ENCODE assay signal across 10 mouse cellular contexts in genomic region chr15:99127851-99128522, GRCm38 (mm10). TPM values are rescaled to one million over a fixed set of nuclear protein-coding genes. Genes with fewer than 3 reads are reported as not detected.
DNase-seq lines count a peak whose midpoint lies in the region; ATAC-seq and TF ChIP-seq lines count a peak whose summit lies in the region.
"Had no signal": no experiment of that assay in that cellular context is flagged by ENCODE, and none has a peak within 500 bp of the region (broad histone marks: within the 10 kb centered on the region; RNA-seq: fewer than 3 reads in every experiment).

No protein-coding gene starts in this region.

- H3K27ac ChIP-seq in heart, embryonic 14.5 days (replicated peaks in 1 of 2; ENCODE audit: control insufficient read depth in 1 of 2, insufficient read depth in 1 of 2, low read depth in 2 of 2, low read length in 2 of 2), result no peak overlapping the region
- H3K27ac ChIP-seq in embryonic facial prominence, embryonic 14.5 days (replicated peaks; ENCODE audit: low read depth, low read length), result 0 out of 2 replicates have a peak overlapping the region, but pooled peaks have one; percentile 93
- H3K27ac ChIP-seq in intestine, postnatal 0 days (ENCODE audit: low read depth, low read length), result no peak overlapping the region
- H3K27ac ChIP-seq in midbrain, postnatal 0 days (ENCODE audit: low read depth, low read length), result no peak overlapping the region

- peak overlapping the region; percentile 66 for H3K4me2 ChIP-seq in heart, embryonic 14.5 days (ENCODE audit: low read length)
- peak overlapping the region; percentile 77 for H3K4me2 ChIP-seq in embryonic facial prominence, embryonic 14.5 days (ENCODE audit: low read depth, low read length)
- H3K4me2 ChIP-seq in intestine, postnatal 0 days (replicated peaks; ENCODE audit: low read depth), result peak overlapping the region; percentile 90; the same call in 1 of the 2 replicates
- H3K4me2 ChIP-seq in midbrain, postnatal 0 days (ENCODE audit: low read depth, low read length, poor library complexity, severe bottlenecking), result peak overlapping the region; percentile 88

- WGBS in heart, embryonic 14.5 days, result 65% methylated on average over 6 of the region's 6 CpGs
- WGBS in embryonic facial prominence, embryonic 14.5 days, result 65% methylated on average over 6 of the region's 6 CpGs
- 61% methylated on average over 6 of the region's 6 CpGs for WGBS in intestine, postnatal 0 days
- 61% methylated on average over 6 of the region's 6 CpGs for WGBS in midbrain, postnatal 0 days

- H3K4me3 ChIP-seq in heart, embryonic 14.5 days (ENCODE audit: control insufficient read depth in 1 of 2, insufficient read depth in 1 of 2, low read depth in 1 of 2, low read length in 2 of 2), result peak overlapping the region in 1 of 2 experiments; percentile 63; a peak in 3 of 4 replicates
- H3K4me3 ChIP-seq in embryonic facial prominence, embryonic 14.5 days (ENCODE audit: low read depth, low read length), result peak overlapping the region; percentile 79
- peak overlapping the region; percentile 89; the same call in 1 of the 2 replicates for H3K4me3 ChIP-seq in intestine, postnatal 0 days (ENCODE audit: low read depth, low read length)
- peak overlapping the region; percentile 84 for H3K4me3 ChIP-seq in midbrain, postnatal 0 days (ENCODE audit: low read depth, low read length)

- no peak for DNase-seq in heart, adult 8-10 months (ENCODE audit: low spot score)
- DNase-seq in embryonic facial prominence, embryonic 14.5 days (ENCODE audit: low spot score), result no peak
- no peak for DNase-seq in midbrain, postnatal 0 days (ENCODE audit: low spot score)
- DNase-seq in urinary bladder, postnatal 14 days (ENCODE audit: low spot score), result no peak
- DNase-seq in right cerebral cortex, postnatal 14 days, result no peak
- DNase-seq: adrenal gland, postnatal 25 days had no signal

- H3K4me1 ChIP-seq in heart, embryonic 14.5 days (ENCODE audit: control insufficient read depth in 2 of 2, insufficient read depth in 2 of 2, low read length in 2 of 2), result peaks cover 9 to 30% of the 10 kb centered on the region in 2 experiments
- peaks cover 22% of the 10 kb centered on the region for H3K4me1 ChIP-seq in embryonic facial prominence, embryonic 14.5 days (ENCODE audit: control insufficient read depth, insufficient read depth, low read length)
- H3K4me1 ChIP-seq in intestine, postnatal 0 days (replicated peaks; ENCODE audit: control insufficient read depth, insufficient read depth, low read length), result no peaks in the 10 kb centered on the region
- peaks cover 10% of the 10 kb centered on the region for H3K4me1 ChIP-seq in midbrain, postnatal 0 days (ENCODE audit: insufficient read depth, low read length)

- H3K9ac ChIP-seq in heart, embryonic 14.5 days (ENCODE audit: low read length), result peak overlapping the region; percentile 83
- peak overlapping the region; percentile 94 for H3K9ac ChIP-seq in embryonic facial prominence, embryonic 14.5 days (ENCODE audit: low read depth, low read length)
- H3K9ac ChIP-seq in intestine, postnatal 0 days (ENCODE audit: low read depth, low read length), result no peak overlapping the region
- no peak overlapping the region for H3K9ac ChIP-seq in midbrain, postnatal 0 days (replicated peaks; ENCODE audit: low read length, poor library complexity, severe bottlenecking)

- no peak for ATAC-seq in heart, embryonic 14.5 days (ENCODE audit: insufficient number of reproducible peaks, insufficient read depth, low FRiP score, low read depth)
- no peak for ATAC-seq in embryonic facial prominence, embryonic 14.5 days (ENCODE audit: low read depth)
- no peak for ATAC-seq in intestine, postnatal 0 days
- no peak for ATAC-seq in midbrain, postnatal 0 days (ENCODE audit: low FRiP score)
- no peak for ATAC-seq in erythroid progenitor cell, adult 5-6 weeks (replicated peaks; ENCODE audit: low FRiP score, poor library complexity, severe bottlenecking)

- TF ChIP-seq CTCF in intestine, postnatal 0 days (IDR thresholded peaks at IDR 0.05; ENCODE audit: low read depth), result no peak
- TF ChIP-seq CTCF in midbrain, postnatal 0 days (IDR thresholded peaks at IDR 0.05), result no peak

- no peaks in the 10 kb centered on the region for H3K27me3 ChIP-seq in heart, embryonic 14.5 days (ENCODE audit: control insufficient read depth, insufficient read depth, low read length)
- no peaks in the 10 kb centered on the region for H3K27me3 ChIP-seq in embryonic facial prominence, embryonic 14.5 days (replicated peaks; ENCODE audit: control insufficient read depth, insufficient read depth, low read length)
- H3K27me3 ChIP-seq in intestine, postnatal 0 days (replicated peaks; ENCODE audit: control insufficient read depth, insufficient read depth, low read length), result no peaks in the 10 kb centered on the region
- no peaks in the 10 kb centered on the region for H3K27me3 ChIP-seq in midbrain, postnatal 0 days (ENCODE audit: insufficient read depth, low read length)

- no peaks in the 10 kb centered on the region for H3K9me3 ChIP-seq in heart, embryonic 14.5 days (ENCODE audit: control insufficient read depth, low read length)
- H3K9me3 ChIP-seq in embryonic facial prominence, embryonic 14.5 days (ENCODE audit: control insufficient read depth, low read length), result no peaks in the 10 kb centered on the region
- no peaks in the 10 kb centered on the region for H3K9me3 ChIP-seq in intestine, postnatal 0 days (ENCODE audit: control insufficient read depth)
- no peaks in the 10 kb centered on the region for H3K9me3 ChIP-seq in midbrain, postnatal 0 days (ENCODE audit: low read length)

- H3K36me3 ChIP-seq in heart, embryonic 14.5 days (ENCODE audit: control insufficient read depth, insufficient read depth, low read length), result peaks cover 9% of the 10 kb centered on the region; the same call in 1 of the 2 replicates
- 0 out of 2 replicates have a peak, but pooled peaks cover 3% of the 10 kb centered on the region for H3K36me3 ChIP-seq in embryonic facial prominence, embryonic 14.5 days (ENCODE audit: control insufficient read depth, insufficient read depth, low read length)
- no peaks in the 10 kb centered on the region for H3K36me3 ChIP-seq in intestine, postnatal 0 days (ENCODE audit: control insufficient read depth, insufficient read depth)
- H3K36me3 ChIP-seq in midbrain, postnatal 0 days (ENCODE audit: insufficient read depth, low read length), result no peaks in the 10 kb centered on the region

RNA-seq across cellular contexts. Expression of gene Spats2, which starts 2.3 kb away (rescaled TPM):
- 34.8 and 35.9 TPM in 2 replicates for polyA plus RNA-seq in heart, embryonic 14.5 days (2014; fragmentation: Nextera tagmentation; extraction: Ambion mirVana)
- total RNA-seq in heart, adult 8-10 months (2022), result 1 to 10 TPM; 4.3 to 7.9 (median 7.2) TPM
- polyA plus RNA-seq in embryonic facial prominence, embryonic 14.5 days (2014; fragmentation: Nextera tagmentation; extraction: Ambion mirVana), result 35.5 and 38.9 TPM in 2 replicates
- 14.3 and 16.0 TPM in 2 replicates for polyA plus RNA-seq in intestine, postnatal 0 days (2015; fragmentation: Nextera tagmentation; extraction: Ambion mirVana)
- 27.8 and 31.8 TPM in 2 replicates for total RNA-seq in midbrain, postnatal 0 days (2014; rRNA removed)
- 17.7 and 19.5 TPM in 2 replicates for polyA plus RNA-seq in midbrain, postnatal 0 days (2015; fragmentation: Nextera tagmentation; extraction: Ambion mirVana)
- not detected in 2 replicates for total RNA-seq in erythroid progenitor cell, adult 5-6 weeks (2015; ENCODE audit: low replicate concordance)
- 0.51 TPM in 1 of 2 replicates, not detected in the other for total RNA-seq in erythroid progenitor cell, adult 5-6 weeks (2017; ENCODE audit: low replicate concordance)

RNA-seq across cellular contexts. Expression of gene Dnajc22, which starts 35.0 kb away (rescaled TPM):
- polyA plus RNA-seq in heart, embryonic 14.5 days (2014; fragmentation: Nextera tagmentation; extraction: Ambion mirVana), result 0.93 and 1.3 TPM in 2 replicates
- total RNA-seq in heart, adult 8-10 months (2022), result 1 to 10 TPM in 1 of 4 experiments, under 1 TPM in 3; 0.38 to 1.2 (median 0.91) TPM
- 0.38 TPM in 1 of 2 replicates, not detected in the other for polyA plus RNA-seq in embryonic facial prominence, embryonic 14.5 days (2014; fragmentation: Nextera tagmentation; extraction: Ambion mirVana)
- 52.9 and 55.7 TPM in 2 replicates for polyA plus RNA-seq in intestine, postnatal 0 days (2015; fragmentation: Nextera tagmentation; extraction: Ambion mirVana)
- 0.61 and 0.88 TPM in 2 replicates for total RNA-seq in midbrain, postnatal 0 days (2014; rRNA removed)
- polyA plus RNA-seq in midbrain, postnatal 0 days (2015; fragmentation: Nextera tagmentation; extraction: Ambion mirVana), result 1.3 and 1.6 TPM in 2 replicates
- not detected in 2 replicates for total RNA-seq in erythroid progenitor cell, adult 5-6 weeks (2015; ENCODE audit: low replicate concordance)
- total RNA-seq in erythroid progenitor cell, adult 5-6 weeks (2017; ENCODE audit: low replicate concordance), result not detected in 2 replicates

RNA-seq across cellular contexts. Expression of gene C1ql4, which starts 40.4 kb away (rescaled TPM):
- 0.27 and 0.41 TPM in 2 replicates for polyA plus RNA-seq in heart, embryonic 14.5 days (2014; fragmentation: Nextera tagmentation; extraction: Ambion mirVana)
- total RNA-seq in heart, adult 8-10 months (2022), result not detected
- 0.11 and 0.13 TPM in 2 replicates for polyA plus RNA-seq in embryonic facial prominence, embryonic 14.5 days (2014; fragmentation: Nextera tagmentation; extraction: Ambion mirVana)
- 0.10 and 0.17 TPM in 2 replicates for polyA plus RNA-seq in intestine, postnatal 0 days (2015; fragmentation: Nextera tagmentation; extraction: Ambion mirVana)
- total RNA-seq in midbrain, postnatal 0 days (2014; rRNA removed), result 17.7 and 21.1 TPM in 2 replicates
- polyA plus RNA-seq in midbrain, postnatal 0 days (2015; fragmentation: Nextera tagmentation; extraction: Ambion mirVana), result 8.5 and 9.2 TPM in 2 replicates
- total RNA-seq in erythroid progenitor cell, adult 5-6 weeks (2015; ENCODE audit: low replicate concordance), result not detected in 2 replicates
- total RNA-seq in erythroid progenitor cell, adult 5-6 weeks (2017; ENCODE audit: low replicate concordance), result not detected in 2 replicates
- total RNA-seq: adrenal gland, postnatal 25 days; left cerebral cortex, adult 8-10 months had no signal

RNA-seq across cellular contexts. Expression of gene Troap, which starts 53.6 kb away (rescaled TPM):
- polyA plus RNA-seq in heart, embryonic 14.5 days (2014; fragmentation: Nextera tagmentation; extraction: Ambion mirVana), result 14.8 and 16.5 TPM in 2 replicates
- total RNA-seq in heart, adult 8-10 months (2022), result under 1 TPM in 2 of 4 experiments, not detected in 2; 0.22 to 0.35 TPM
- polyA plus RNA-seq in embryonic facial prominence, embryonic 14.5 days (2014; fragmentation: Nextera tagmentation; extraction: Ambion mirVana), result 15.3 and 24.4 TPM in 2 replicates
- polyA plus RNA-seq in intestine, postnatal 0 days (2015; fragmentation: Nextera tagmentation; extraction: Ambion mirVana), result 4.8 TPM in 2 replicates
- total RNA-seq in midbrain, postnatal 0 days (2014; rRNA removed), result 1.6 and 4.1 TPM in 2 replicates
- 1.4 and 2.1 TPM in 2 replicates for polyA plus RNA-seq in midbrain, postnatal 0 days (2015; fragmentation: Nextera tagmentation; extraction: Ambion mirVana)
- total RNA-seq in erythroid progenitor cell, adult 5-6 weeks (2015; ENCODE audit: low replicate concordance), result 152 and 157 TPM in 2 replicates
- total RNA-seq in erythroid progenitor cell, adult 5-6 weeks (2017; ENCODE audit: low replicate concordance), result 126 and 180 TPM in 2 replicates

Comparison
In these comparisons a context has a peak if more than half of its experiments do, and no peak if none do; other contexts are left out.
1. H3K9ac ChIP-seq: peak in heart, embryonic 14.5 days (single experiment) and embryonic facial prominence, embryonic 14.5 days (single experiment); none in intestine, postnatal 0 days (single experiment) and midbrain, postnatal 0 days (single experiment).
2. RNA of gene Dnajc22, which starts 35.0 kb away (polyA plus RNA-seq): 52.9 to 55.7 TPM in intestine, postnatal 0 days; 1.3 to 1.6 TPM in midbrain, postnatal 0 days, 0.93 to 1.3 TPM in heart, embryonic 14.5 days and 0.38 TPM in embryonic facial prominence, embryonic 14.5 days; every median in the first group is over 10 times any median in the second.
3. Peak in every context shown above with its lines, with median percentiles within 50 percentile points of each other: H3K4me2 ChIP-seq.